Mouse (Mus musculus) ovary, postnatal 14 days (tissue): Measurements from ENCODE around the gene Pou6f1.
"Not testable (repeated sequence)": the region's sequence is repeated elsewhere in the genome, so short reads cannot be mapped to it uniquely, and the experiment has no call there.

Experiments
- DNase-seq: peaks from one replicate; pipeline ENCODE4 v3.0.0; 2022; ENCODE audit warnings: low spot score

Gene Pou6f1

DNA sequence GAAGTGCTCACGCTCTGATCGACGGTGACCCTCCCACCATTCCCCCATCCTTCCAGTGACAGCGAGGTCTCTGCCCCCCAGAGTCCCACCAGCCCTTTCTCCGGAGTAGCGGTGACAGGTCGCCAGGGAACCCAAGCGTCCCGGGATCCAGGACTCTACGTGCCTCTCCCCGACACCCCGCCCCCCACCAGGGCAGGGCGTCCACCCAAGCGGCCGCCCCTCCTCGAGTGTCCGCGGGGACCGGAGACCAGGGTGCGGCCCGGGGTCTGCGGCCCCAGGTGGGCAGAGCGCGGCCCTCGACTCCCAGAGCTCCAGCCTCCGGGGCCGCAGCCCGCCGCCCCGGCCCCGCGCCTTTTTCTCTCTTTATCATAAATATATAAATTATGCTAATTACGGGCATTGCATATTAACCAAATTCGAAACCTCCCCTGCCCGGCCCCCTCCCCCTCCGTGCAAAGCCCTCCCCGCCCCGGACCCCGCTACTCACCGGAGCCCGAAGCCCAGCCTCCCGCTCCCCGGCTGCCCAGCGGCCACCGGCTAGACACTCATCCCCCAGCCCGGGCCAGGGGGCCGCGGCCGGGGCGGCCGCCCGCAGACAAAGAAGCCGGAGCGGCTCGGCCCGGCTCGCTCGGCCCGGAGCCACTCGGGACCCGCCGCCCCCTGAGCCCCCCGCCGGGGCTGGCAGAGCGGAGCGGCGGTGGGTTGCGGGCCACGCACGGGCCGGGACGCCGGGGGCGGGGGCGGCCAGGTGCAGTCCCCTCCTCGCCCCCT, at the start of gene Pou6f1:
TSS of gene Pou6f1 (minus strand) at position 709 of the 771 bp plus-strand sequence.
- peak; percentile 41 for DNase-seq

DNA sequence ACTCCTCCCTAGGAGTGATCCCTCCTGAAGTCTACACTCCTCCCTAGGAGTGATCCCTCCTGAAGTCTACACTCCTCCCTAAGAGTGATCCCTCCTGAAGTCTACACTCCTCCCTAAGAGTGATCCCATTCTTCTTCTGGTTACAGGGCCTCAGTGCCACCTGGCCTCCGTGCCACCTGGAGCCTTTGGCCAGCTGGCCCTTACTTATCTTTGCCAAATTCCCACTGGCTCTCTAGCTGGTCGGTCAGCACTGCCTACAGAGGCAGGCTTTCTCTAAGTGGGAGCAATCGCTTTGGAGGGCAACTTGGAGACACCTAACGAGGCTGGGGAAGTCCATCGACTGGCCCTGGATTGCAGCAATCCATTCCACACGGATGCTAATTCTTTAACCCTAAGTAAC, 46.4 kb upstream of the Pou6f1 start:
- DNase-seq: no peak

DNA sequence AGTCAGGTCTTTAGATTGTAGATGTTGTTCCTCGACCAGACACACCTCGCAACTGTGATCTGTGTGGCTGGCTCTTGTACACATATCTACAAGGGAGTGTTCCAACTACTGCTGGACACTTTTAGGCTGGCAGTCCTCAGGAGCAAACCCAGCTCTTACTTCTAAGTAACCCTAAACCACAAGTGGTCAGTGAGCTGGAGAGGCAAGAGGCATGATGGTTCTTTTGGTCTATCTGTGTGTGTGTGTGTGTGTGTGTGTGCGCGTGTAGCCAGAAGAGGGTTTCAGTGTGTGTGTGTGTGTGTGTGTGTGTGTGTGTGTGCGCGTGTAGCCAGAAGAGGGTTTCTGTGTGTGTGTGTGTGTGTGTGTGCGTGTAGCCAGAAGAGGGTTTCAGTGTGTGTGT, 42.7 kb upstream of the Pou6f1 start:
- no peak for DNase-seq

DNA sequence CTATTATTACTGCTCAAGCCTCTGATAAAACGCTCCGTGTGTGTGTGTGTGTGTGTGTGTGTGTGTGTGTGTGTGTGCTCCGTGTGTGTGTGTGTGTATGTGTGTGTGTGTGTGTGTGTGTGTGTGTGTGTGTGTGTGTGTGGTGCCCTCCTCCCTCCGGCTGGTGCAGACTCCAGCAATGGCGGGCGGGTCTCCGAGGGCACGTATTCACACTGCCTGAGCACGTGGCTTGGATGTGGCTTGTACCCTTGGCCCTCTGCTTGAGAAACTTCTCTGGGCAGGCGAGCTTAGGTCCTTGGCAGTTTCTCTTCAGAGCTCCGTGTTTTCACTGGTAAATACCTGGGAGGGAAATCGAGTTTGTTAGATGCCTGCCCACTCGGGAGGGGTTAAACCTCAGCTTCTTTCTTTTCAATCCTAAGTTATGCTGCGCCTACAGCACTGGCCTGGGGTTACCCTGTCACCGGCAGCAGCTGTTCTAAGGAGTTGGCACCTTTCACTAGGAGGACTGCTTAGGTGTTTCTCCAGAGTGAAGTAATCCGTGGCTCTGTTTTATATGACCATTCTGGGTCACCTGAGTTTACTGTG, 41.5 kb upstream of the Pou6f1 start:
- DNase-seq: no peak

DNA sequence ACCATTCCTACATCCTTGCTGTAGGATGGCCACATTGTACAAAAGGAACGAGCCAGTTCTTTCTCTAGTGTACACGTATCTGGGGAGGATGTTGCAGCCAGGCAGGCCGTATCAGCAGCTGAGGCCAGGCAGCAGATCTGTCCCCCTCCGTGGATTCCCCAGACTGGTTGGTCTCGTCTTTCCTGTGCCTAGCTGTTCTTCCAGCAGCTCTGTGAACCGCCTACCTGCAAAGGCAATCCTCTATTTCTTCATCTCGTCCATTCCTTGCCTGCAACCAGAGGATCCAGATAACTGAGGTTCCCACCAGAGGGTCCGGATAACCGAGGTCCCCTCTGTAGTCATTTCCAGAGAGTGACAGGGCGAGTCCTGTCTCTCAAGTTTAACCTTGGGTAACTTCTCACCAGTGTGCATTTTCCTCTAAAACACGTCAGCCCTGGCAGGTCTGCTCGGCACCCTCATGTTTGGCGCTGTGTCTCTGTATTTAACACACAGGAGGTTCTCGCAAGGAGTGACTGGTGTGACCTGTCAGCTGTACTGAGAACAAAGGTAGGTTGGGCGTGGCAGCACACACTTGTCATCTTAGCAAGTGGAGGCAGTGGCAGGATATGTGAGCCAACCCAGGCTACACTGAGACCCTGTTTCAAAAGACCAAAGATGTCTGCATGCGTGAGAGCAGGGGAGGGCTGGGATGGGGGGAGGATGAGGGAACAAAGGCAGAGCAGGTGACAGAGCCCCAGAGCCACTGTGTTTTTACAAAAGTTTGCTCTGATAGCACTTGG, 40.4 kb upstream of the Pou6f1 start:
- DNase-seq: no peak

DNA sequence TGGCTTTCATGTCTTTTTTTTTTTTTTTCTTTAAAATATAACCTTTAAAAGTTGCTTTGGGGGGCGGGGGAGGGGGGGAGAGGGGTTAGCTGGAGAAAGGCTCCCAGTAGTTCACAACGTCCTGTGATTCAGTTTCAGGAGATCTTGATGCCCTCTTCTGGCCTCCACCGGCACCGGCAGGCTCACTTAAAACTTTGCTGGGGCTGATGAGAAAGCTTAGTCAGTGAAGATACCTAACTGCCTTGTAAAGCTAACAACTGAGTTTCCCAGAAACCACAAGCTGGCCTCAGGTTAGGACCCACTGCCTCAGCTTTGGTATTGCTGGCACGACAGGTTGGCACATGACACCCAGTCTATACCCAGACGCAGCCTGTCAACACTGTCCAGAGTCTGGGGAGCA, 37.9 kb upstream of the Pou6f1 start:
- DNase-seq: no peak

DNA sequence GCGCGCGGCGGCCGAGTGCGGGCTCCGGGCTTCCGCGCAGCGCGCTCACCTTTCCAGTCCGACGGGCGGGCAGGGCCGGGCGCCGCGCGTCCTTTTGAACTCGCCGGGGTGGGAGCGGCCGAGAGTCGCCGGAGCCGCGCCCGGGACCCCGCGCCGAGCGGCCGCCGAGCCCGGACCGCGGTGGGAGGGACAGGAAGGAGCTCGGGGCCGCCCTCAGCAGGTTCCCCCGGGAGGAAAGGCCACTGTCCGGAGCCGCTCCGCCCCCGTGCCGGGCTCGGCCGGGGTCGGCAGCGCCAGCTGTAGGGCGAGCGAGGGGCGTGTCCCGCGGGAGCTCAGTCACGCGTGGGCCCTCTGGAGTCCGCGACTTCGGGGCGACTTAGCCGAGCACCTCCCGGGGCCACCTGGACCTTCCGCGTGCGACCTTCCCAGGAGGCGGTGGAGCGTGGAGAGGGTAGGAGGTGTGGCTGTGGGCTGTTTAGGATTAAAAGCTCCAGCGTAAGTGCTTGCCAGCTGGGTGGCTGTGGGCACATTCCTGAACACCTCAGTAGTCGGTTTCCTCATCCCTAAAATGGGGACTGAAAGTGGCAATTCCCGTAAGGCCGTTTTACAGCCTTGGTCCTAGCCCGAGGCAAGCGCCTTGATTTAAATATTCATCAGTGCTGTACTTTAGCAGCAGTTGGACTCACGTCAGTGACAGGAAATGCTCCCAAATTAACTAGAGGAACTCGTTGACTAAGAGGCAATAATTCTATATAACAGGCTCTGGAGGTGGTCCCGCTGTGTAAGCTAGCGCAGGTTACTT, 37.1 kb upstream of the Pou6f1 start, which contains the start of gene Smagp:
TSS of gene Smagp (minus strand) at position 241 of the 802 bp plus-strand sequence.
- DNase-seq: no peak

DNA sequence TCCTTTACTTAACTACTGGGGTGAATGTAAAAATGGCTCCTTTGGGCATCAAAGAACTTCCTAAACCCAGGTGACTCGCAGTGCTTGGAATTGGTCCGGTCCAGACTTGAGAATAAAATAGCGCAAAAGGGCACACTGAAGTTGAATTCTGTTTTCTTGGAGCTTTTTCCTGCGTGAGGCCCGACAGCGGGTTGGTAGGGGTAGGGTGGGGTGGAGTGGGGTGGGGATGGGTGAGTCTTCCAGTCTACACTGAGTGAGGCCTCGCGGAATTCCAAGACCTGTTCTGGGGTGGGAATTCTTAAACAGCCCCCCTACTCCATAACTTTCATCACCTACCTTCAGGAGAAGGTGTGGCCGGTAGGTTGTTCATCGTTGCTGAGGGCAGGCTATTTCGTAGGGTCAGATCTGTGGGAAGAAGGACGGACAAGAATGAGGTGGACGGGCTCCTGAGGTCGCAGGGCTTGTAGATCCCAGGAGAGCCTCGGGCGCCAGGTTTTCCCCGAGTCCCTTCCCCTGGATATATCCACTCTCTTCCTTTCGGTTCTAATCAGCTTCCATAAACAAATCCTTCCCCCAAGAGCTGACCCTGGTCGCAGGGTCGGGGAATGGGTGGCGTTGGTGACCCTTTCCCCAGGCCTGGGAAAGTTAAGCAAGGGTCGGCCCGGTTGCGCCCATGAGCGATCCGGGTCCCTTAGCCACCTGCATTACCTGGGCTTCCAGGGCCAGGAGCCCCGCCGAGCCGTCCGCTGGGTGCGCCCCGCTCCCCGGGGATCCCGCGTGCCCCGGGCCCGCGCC, 36.3 kb upstream of the Pou6f1 start:
- no peak for DNase-seq

DNA sequence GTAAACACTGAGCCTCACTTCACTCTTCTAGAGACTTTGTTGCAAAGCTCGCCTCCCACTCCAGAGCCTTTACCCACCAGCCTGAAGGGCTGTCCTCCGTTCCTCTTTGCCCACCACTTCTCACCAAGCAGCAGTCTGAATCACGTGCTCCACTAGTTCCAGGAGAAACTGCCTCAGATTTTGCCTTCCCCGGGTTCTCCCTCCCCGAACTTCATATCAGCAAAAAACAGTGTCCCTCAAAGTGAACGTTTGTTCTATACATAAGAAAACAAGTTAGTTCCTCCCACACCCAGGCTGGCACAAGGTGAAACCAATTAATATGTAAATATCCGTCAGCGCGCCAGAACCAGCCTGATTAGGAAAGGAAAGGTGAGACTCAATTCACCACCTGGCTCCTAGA, 35.5 kb upstream of the Pou6f1 start:
- DNase-seq: no peak

DNA sequence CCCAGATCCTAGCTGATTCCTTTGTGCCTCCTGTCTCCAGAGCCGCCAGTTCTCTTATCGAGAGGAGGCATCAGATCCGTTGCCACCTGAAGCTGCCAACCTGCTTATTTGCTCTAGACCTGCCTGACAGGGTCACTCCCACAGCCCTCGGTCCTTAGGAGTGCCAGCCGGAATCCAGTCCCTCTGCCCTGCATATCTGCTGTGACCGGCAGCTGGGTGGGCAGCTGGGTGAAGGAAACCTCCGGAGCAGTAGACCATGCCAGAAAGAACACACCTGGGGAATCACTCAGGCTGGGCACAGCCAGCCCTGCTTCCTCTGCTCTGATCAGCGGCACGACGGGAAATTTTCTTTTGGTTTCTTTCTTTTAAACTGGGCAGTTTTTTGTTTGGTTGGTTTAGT, 33.6 kb upstream of the Pou6f1 start:
- no peak for DNase-seq

DNA sequence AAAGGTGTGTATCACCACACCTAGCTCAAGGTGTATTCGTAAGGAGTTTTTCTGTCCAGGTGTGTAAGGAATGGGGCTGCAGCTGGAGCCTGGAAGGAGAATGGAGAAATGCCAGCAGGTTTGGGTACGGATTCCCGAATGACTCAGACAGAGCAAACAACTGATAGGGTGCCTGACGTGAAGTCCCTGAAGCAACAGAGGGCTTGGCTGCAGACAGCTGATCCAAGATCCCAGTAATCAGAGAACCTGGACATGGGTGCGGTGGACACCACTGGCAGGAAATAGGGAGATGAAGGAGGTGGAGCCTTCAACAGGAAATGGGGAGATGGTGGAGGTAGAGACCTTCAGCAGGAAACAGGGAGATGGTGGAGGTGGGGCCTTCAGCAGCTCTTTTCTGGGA, 32.5 kb upstream of the Pou6f1 start:
- DNase-seq: no peak

DNA sequence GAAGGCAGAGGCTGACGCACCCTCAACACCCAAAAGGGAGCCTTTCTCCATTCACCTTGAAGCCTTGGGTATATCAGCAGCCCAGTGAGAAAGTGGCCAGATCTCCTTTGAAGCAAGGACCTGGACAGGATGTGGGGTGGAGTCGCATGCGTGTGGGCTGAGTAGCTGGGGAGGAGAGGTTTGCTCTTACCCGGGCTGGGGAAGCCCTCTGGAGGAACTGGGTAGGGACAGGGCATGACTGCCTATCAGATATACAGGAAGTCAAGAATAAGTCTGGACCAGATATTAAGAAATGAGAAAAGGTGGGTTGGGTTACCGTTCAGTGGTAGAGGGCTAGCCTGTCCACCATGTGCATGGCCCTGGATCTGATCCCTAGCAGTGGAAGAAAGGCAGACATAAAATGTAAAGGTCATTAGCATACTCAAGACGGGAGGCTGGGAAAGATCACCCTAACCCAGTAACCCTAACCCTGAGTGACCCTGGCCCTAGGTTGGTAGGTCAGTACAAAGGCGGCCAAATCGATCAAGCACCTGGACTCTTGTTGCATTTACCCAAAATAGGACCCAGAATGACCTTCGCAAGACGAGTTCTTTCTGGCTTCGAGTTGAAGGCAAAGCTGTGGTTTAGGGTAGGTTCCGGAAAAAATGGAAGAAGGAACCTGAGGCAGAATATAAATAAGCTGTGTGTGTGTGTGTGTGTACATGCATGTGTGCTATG, 31.8 kb upstream of the Pou6f1 start:
- DNase-seq: no peak

DNA sequence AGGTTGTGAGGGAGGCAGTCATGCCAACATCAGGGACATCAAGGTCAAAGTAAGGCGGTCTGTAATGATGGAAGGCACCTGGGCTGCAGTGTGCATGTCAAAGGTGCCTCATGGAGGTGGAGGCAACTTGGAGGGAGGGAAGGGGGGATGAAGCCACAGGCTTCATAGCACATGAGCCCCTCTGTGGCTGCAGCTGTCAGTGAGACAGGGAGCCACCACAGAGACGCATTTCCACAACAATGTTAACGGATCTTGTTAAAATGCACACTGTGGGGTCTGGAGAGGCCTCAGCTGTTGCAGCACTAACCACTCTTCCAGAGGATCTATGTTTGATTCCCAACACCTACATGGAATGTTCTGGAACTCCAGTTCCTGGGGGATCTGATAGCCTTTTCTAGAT, 30.3 kb upstream of the Pou6f1 start:
- no peak for DNase-seq

DNA sequence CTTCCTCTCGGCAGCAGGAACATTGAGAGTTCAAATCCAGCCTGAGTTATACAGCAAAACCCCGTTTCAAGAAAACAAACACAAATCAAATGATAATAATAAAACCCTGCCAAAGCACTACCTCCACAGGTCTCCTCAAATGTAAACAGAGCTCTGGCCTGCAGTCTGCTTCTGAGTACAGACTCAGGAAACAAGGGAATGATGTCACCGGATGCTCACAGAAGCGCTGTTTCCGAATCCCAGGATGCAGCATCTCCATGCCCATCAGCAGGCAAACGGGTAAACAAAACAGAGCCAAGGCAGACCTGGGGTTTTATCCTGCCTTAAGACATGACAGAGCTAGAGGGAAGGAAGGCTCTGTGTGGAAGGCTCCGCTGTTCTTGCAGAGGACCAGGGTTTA, 29.0 kb upstream of the Pou6f1 start:
- DNase-seq: no peak

DNA sequence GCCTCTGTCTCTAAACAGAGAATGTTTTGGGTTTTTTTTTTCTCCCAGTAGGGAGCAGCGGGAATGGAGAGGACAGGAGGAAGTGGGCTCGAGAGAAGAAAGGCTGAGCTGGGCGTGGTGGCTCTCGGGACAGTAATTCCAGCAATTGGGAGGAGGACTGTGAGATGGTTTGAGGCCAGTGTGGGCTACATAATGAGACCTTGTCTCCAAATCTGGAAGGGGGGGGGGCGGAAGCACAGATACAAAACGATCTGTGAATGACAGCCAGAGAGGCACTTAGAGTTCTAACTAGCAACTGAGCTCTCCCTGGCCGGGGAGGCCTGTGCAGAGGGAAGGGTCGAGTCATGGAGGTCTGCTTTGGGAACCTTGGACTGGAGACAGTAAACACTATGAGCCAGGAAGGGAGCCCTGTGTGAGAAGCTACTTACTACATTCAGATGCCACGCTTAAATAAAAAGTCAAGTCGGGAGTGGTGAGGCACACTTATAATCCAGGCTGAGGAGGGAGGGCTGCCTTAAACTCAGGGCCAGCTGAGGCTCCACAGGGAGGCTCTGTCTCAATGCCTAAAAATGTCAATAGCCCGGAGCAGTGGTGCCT, 28.1 kb upstream of the Pou6f1 start:
- no peak for DNase-seq

DNA sequence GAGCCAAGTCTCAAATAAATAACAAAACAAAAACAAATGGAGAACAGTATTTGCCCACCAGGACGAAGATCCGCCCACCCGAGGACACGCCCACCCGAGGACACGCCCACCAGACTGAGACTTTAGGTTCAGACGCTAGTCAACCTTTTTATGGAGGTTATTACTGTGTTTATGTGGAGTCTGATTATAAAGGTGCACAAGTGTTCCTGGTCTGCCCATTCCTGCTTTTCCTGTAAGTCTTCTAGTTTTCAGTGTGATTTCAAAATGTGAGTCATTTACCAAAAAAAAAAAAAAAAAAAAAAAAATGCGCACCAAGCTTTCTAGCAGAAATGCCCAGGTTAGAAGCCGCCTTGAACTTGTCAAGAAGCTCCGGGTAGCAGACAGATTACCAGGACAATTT, 27.5 kb upstream of the Pou6f1 start:
- no peak for DNase-seq

DNA sequence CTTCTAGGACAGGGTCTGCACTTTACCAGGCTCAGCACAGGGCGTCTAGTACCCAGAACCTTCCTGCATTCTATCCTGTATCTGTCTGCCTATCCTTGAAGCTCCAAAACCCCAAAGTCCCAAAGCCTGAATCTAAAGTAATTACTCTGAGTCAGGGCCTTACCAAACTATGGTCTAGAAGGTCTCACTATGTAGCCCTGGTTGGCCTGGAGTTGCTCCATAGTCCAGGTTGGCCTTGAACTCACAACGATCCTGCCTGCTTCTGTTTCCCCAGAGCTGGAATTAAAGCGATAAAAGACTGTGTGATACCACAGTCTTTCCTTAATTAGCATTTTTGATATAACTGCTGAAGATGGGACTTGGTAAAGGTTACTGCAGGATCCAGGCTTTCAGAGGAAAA, 24.7 kb upstream of the Pou6f1 start:
- DNase-seq: no peak

DNA sequence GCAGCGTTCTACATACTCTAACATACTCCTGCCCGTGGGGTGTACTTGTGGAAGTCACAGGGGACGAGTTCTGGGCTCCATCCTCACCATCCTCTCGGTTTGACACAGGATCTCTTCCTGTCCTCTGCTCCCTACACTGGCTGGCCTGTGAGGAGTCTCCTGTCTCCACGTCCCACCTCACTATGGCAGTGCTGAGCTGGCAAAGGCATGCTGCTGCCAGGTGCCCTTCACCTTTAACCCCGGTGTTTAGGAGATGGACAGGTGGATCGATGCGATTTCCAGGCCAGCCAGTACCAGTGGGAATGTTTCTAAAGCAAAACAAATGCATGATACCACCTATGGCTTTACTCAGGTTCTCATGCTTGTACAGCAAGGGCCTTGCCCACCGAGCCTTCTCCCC, 24.0 kb upstream of the Pou6f1 start:
- DNase-seq: no peak

DNA sequence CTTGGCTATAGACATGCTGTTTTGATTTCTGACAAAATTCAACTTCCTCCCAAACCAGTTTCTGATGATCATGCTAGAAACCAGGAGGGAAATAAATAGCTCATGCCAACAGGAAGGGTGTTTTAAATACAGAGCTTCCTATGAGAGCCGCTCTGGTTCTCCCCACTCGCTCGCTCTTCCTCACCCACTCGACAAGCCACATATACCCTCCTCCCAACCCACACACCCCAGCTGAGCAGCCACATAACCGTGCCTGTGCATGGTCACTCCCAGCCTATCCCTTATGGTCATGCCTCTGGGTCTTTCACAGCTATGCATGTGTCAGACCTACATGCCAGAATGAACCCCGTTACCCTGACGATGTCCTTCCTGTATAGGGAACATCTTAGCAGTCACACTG, 22.4 kb upstream of the Pou6f1 start:
- no peak for DNase-seq

DNA sequence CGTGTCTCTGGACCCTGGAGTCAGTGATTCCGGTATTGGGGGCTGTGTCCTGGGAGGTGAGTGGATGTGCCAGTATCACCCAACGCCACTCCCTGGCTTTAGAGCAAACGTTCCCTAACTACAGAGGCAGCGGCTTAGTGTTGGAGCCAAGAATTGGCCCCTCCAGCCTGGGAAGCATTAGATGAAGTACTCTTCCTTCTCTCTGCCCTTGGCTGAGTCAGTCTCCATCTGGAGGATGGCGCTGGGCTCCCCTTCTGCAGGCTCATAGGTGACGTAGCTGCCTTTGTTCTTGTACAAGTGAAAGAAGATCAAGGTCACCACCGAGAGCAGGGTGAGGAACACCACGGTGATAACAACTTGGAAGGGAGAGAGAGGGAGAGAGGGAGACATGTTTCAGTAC, 21.9 kb upstream of the Pou6f1 start:
- not testable (repeated sequence) for DNase-seq
